Mouse (Mus musculus) layer of hippocampus, adult 2 months (tissue): ENCODE measurements around the gene Zfp712. TPM values are rescaled to one million over a fixed set of nuclear protein-coding genes. Genes with fewer than 3 reads are reported as not detected.
A peak's percentile ranks its signal among the peaks of the same experiment; 100 is the strongest.

ENCODE experiments used
- DNase-seq, 2 experiments: peaks; one replicate each; pipeline ENCODE4 v3.0.0; 2022; ENCODE audit warnings: low spot score in 2 of 2
- H3K27ac ChIP-seq: fragments of 200-600 bp; 2 replicates; pipeline ENCODE4 v1.8.1; 2022
- H3K4me3 ChIP-seq: fragments of 200-600 bp; 2 replicates; pipeline ENCODE4 v1.8.1; 2022; ENCODE audit warnings: mild to moderate bottlenecking
- CTCF ChIP-seq: fragments of 200-600 bp; conservative IDR thresholded peaks from 2 replicates; pipeline ENCODE4 v1.8.1; 2022; ENCODE audit warnings: antibody characterized with exemption, mild to moderate bottlenecking, moderate library complexity
- total RNA-seq, 2 experiments: library from RNA; stranded (reverse); gene quantifications; 2 replicates each; pipeline ENCODE4 v1.2.3; 2021

Zfp712 gene
- total RNA-seq, 2 experiments from 2014 or later = 4.6 to 5.6 TPM

DNA sequence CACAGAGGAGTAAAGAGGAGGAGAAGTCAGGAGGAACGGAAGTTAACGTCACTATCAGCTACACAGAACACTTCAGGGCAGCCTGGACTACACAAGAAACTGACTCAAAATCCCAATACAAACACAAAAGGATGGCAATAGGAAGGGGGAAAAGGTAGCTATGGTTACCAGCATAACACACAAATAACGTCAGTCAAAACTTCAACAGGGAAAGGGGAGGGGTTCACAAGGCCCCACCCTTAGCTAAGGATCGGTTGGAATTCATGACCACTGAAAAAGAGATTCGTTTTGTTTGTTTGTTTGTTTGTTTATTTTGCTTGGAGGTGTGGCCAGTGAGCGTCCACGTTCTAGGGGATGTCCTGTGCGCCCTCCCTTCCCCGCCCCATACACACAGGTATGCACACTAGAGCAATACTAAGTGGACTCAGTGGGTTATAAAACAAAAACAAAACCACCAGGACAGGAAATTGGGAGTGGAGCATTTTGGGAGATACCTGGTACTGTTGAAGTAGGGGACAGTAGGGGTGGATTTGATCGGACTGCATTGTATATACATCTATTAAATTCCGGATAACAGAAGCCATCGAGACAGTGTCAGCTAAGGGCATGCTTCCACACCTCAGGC lies 697 bp downstream of the Zfp712 start:
- no peak for TF ChIP-seq CTCF
- DNase-seq = no peak
- peak overlapping the region; percentile 91 for H3K27ac ChIP-seq
- H3K4me3 ChIP-seq = peak overlapping the region; percentile 91

Other genes with a start within 250 kb of the Zfp712 start
- 1 to 10 TPM; 2.6 to 2.8 TPM for gene Gm10767, start 156.3 kb downstream of the Zfp712 start, total RNA-seq
- gene Zfp708, start 36.8 kb upstream of the Zfp712 start, total RNA-seq = 1 to 10 TPM; 2.5 to 3.5 TPM
- gene Gm28557, start 47.4 kb upstream of the Zfp712 start, total RNA-seq = 1 to 10 TPM; 3.0 to 4.3 TPM
- under 1 TPM; 0.39 to 0.44 TPM for gene Rslcan18, start 55.1 kb upstream of the Zfp712 start, total RNA-seq
- 10 to 100 TPM in 1 of 2 experiments, 1 to 10 TPM in 1; 8.9 to 10.6 TPM for gene Zfp759, start 60.5 kb upstream of the Zfp712 start, total RNA-seq
- gene Rsl1, start 112.0 kb upstream of the Zfp712 start, total RNA-seq = 1 to 10 TPM; 4.1 to 6.7 TPM
- gene Zfp455, start 133.3 kb upstream of the Zfp712 start, total RNA-seq = 1 to 10 TPM; 2.0 to 3.0 TPM
- 10 to 100 TPM; 19.9 to 22.2 TPM for gene Zfp458, start 217.3 kb upstream of the Zfp712 start, total RNA-seq
- gene Zfp457, start 245.3 kb upstream of the Zfp712 start, total RNA-seq = 1 to 10 TPM; 4.0 to 6.5 TPM